Mouse (Mus musculus): ENCODE results near the gene Wdr43. TPM values are rescaled to one million over a fixed set of nuclear protein-coding genes. Genes with fewer than 3 reads are reported as not detected.
A peak's percentile ranks its signal among the peaks of the same experiment; 100 is the strongest.

Gene Wdr43
- total and polyA plus RNA-seq, 2 experiments from 2014 or later: 19.4 to 33.6 TPM

GRCm38 (mm10) chr17:71687436-71687835 is 71.7 kb downstream of the Wdr43 start:
- Histone ChIP-seq H3K27ac (no peak overlapping the region), H3K27me3 (ENCODE audit: insufficient read depth, low read length) (no peaks in the 10 kb centered on the region), H3K9me3 (ENCODE audit: low read length) (0 out of 2 replicates have a peak, but pooled peaks cover 3% of the 10 kb centered on the region), H3K9ac (replicated peaks; ENCODE audit: low read length) (no peak overlapping the region), H3K36me3 (ENCODE audit: insufficient read depth, low read length) (no peaks in the 10 kb centered on the region), H3K4me2 (ENCODE audit: low read depth, low read length) (no peak overlapping the region), H3K4me3 (ENCODE audit: low read length) (no peak overlapping the region), H3K4me1 (ENCODE audit: insufficient read depth, low read length) (peaks cover 6% of the 10 kb centered on the region)
- no peak for DNase-seq (ENCODE audit: low spot score)
- no peak for TF ChIP-seq CTCF (IDR thresholded peaks at IDR 0.05; ENCODE audit: low read depth)
- WGBS: 74% methylated on average over 9 of the region's 9 CpGs
- no peak for ATAC-seq

DNA sequence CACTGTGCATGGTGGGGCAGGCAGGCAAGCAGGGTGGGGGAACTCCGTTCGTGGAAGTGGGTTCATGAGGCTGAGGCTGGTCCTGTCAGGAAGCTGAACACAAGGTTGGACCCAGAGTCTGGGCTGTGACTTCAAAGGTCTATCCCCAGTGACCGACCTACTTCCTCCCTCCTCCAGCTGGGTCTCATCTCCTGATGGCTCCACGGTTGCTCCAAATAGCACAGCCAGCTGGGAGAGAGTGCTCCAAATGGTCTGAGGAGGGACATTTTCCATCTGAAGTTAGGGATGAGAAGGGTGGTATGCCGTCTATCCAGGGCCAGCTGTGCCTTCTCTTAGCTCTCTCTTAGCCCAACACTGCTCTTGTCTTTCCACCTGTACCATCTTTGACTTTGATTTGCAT is 74.2 kb downstream of the Wdr43 start:
- no peak for ATAC-seq
- TF ChIP-seq CTCF (IDR thresholded peaks at IDR 0.05; ENCODE audit: low read depth): no peak
- Histone ChIP-seq H3K4me2 (ENCODE audit: low read depth, low read length) (no peak overlapping the region), H3K4me3 (ENCODE audit: low read length) (no peak overlapping the region), H3K36me3 (ENCODE audit: insufficient read depth, low read length) (no peaks in the 10 kb centered on the region), H3K9me3 (ENCODE audit: low read length) (0 out of 2 replicates have a peak, but pooled peaks cover 3% of the 10 kb centered on the region), H3K9ac (replicated peaks; ENCODE audit: low read length) (no peak overlapping the region), H3K4me1 (ENCODE audit: insufficient read depth, low read length) (peaks cover 6% of the 10 kb centered on the region), H3K27ac (no peak overlapping the region), H3K27me3 (ENCODE audit: insufficient read depth, low read length) (no peaks in the 10 kb centered on the region)
- WGBS: 91% methylated on average over 5 of the region's 5 CpGs
- DNase-seq (ENCODE audit: low spot score): no peak

DNA sequence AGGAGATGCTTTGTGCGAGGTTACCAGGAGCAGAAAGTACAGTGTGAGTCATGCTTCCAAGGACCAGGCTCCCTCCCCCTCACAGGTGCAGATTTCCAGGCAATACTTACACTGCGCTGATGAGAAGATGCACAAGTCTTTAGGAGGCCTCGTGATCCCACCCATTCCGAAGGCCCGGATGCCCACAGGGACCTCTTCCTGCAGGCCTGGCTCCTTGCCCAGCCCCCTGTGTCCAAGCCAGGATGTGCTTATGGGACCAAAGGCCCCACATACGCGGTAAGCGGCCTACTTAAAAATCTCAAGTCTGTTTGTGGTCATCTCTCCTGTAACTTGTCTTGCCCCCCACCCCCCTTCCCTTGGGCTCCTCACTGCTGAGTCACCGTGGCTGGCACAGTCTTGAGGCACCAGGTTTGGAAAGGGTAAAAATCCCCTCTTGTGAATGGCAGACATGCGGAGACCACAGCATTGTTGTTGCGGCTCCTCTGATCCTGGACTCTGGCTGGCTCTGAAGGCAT is 75.7 kb downstream of the Wdr43 start:
- no peak for TF ChIP-seq CTCF (IDR thresholded peaks at IDR 0.05; ENCODE audit: low read depth)
- Histone ChIP-seq H3K4me3 (ENCODE audit: low read length) (no peak overlapping the region), H3K4me2 (ENCODE audit: low read depth, low read length) (no peak overlapping the region), H3K9me3 (ENCODE audit: low read length) (0 out of 2 replicates have a peak, but pooled peaks cover 3% of the 10 kb centered on the region), H3K4me1 (ENCODE audit: insufficient read depth, low read length) (peaks cover 6% of the 10 kb centered on the region), H3K36me3 (ENCODE audit: insufficient read depth, low read length) (no peaks in the 10 kb centered on the region), H3K27me3 (ENCODE audit: insufficient read depth, low read length) (no peaks in the 10 kb centered on the region), H3K27ac (peak overlapping the region; percentile 29; the same call in 1 of the 2 replicates), H3K9ac (replicated peaks; ENCODE audit: low read length) (no peak overlapping the region)
- ATAC-seq: peak; percentile 66; the same call in 1 of the 2 replicates
- DNase-seq (ENCODE audit: low spot score): peak; percentile 36
- 39% methylated on average over 11 of the region's 11 CpGs for WGBS

DNA sequence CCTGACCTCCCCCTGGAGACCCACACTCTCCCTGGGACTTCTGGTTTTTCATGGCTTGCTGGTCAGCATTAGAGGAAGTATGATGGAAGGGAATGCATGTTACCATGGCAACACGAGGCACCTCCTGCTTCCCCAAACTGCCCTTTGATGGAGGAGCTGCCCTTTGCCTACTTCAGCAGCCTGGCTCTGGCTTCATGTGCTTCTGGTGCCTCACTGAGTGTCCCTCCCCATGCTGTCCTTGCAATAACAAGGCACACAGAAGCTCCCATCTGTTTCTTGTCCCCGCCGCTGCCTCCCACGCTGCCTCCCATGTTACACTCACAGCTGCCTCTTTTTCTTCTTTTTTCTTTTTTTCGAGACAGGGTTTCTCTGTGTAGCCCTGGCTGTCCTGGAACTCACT is 77.6 kb downstream of the Wdr43 start:
- no peaks in the 10 kb centered on the region for H3K36me3 ChIP-seq (ENCODE audit: insufficient read depth, low read length)
- H3K27ac ChIP-seq: no peak overlapping the region
- H3K27me3 ChIP-seq (ENCODE audit: insufficient read depth, low read length): no peaks in the 10 kb centered on the region
- H3K4me2 ChIP-seq (ENCODE audit: low read depth, low read length): no peak overlapping the region
- no peak overlapping the region for H3K4me3 ChIP-seq (ENCODE audit: low read length)
- H3K4me1 ChIP-seq (ENCODE audit: insufficient read depth, low read length): peaks cover 6% of the 10 kb centered on the region
- no peak for ATAC-seq
- no peak for TF ChIP-seq CTCF (IDR thresholded peaks at IDR 0.05; ENCODE audit: low read depth)
- H3K9ac ChIP-seq (replicated peaks; ENCODE audit: low read length): no peak overlapping the region
- 0 out of 2 replicates have a peak, but pooled peaks cover 3% of the 10 kb centered on the region for H3K9me3 ChIP-seq (ENCODE audit: low read length)
- WGBS: 28% methylated on average over 5 of the region's 5 CpGs
- peak; percentile 39 for DNase-seq (ENCODE audit: low spot score)

GRCm38 (mm10) chr17:71693780-71694179 is 78.1 kb downstream of the Wdr43 start:
- H3K4me3 ChIP-seq (ENCODE audit: low read length): no peak overlapping the region
- no peak for ATAC-seq

GRCm38 (mm10) chr17:71695151-71695550 is 79.5 kb downstream of the Wdr43 start:
- ATAC-seq: no peak
- Histone ChIP-seq H3K9ac (replicated peaks; ENCODE audit: low read length) (no peak overlapping the region), H3K4me3 (ENCODE audit: low read length) (no peak overlapping the region), H3K27ac (no peak overlapping the region), H3K9me3 (ENCODE audit: low read length) (no peaks in the 10 kb centered on the region), H3K4me1 (ENCODE audit: insufficient read depth, low read length) (peaks cover 6% of the 10 kb centered on the region), H3K4me2 (ENCODE audit: low read depth, low read length) (no peak overlapping the region), H3K36me3 (ENCODE audit: insufficient read depth, low read length) (no peaks in the 10 kb centered on the region), H3K27me3 (ENCODE audit: insufficient read depth, low read length) (no peaks in the 10 kb centered on the region)
- no peak for TF ChIP-seq CTCF (IDR thresholded peaks at IDR 0.05; ENCODE audit: low read depth)
- no peak for DNase-seq (ENCODE audit: low spot score)
- 90% methylated on average over 8 of the region's 8 CpGs for WGBS

More at GRCm38 (mm10) chr17:71693780-71694179, 78.1 kb downstream of the Wdr43 start:
- Histone ChIP-seq H3K36me3 (ENCODE audit: insufficient read depth, low read length) (no peaks in the 10 kb centered on the region), H3K4me2 (ENCODE audit: low read depth, low read length) (no peak overlapping the region), H3K27ac (no peak overlapping the region), H3K27me3 (ENCODE audit: insufficient read depth, low read length) (no peaks in the 10 kb centered on the region), H3K4me1 (ENCODE audit: insufficient read depth, low read length) (peaks cover 6% of the 10 kb centered on the region), H3K9ac (replicated peaks; ENCODE audit: low read length) (no peak overlapping the region), H3K9me3 (ENCODE audit: low read length) (0 out of 2 replicates have a peak, but pooled peaks cover under 1% of the 10 kb centered on the region)
- no peak for DNase-seq (ENCODE audit: low spot score)
- TF ChIP-seq CTCF (IDR thresholded peaks at IDR 0.05; ENCODE audit: low read depth): peak; percentile 42
- WGBS: 55% methylated on average over 8 of the region's 8 CpGs

DNA sequence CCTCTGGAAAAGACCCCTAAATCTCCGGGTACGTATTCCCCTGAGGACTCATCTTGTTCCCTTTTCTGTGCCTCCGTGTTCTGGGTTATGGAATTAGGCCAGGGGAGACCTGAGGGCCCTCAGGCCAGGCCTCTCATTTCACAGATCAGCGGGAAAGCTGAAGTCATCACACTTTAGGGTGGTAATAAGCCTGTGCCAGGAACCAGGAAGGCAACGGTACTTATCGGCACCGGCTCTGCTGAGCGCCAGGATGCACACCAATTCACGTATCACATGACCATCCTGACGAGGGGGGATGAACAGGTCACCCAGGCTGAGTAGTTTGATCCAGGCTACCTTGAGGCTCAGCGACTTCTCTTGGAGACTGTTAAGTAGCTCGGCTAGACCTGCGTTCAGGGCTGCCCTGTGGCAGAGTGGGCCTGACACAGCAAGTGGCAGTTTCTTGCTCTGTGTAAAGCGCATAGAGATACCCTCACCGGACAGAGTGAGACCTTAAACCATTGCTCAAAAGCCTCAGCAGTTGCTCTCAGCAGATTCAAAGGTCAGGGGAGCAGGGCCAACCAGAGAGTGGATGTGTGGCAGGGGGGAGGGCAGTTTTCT is 80.1 kb downstream of the Wdr43 start:
- Histone ChIP-seq H3K4me2 (ENCODE audit: low read depth, low read length) (no peak overlapping the region), H3K9me3 (ENCODE audit: low read length) (no peaks in the 10 kb centered on the region), H3K4me1 (ENCODE audit: insufficient read depth, low read length) (peaks cover 6% of the 10 kb centered on the region), H3K27ac (no peak overlapping the region), H3K27me3 (ENCODE audit: insufficient read depth, low read length) (no peaks in the 10 kb centered on the region), H3K4me3 (ENCODE audit: low read length) (no peak overlapping the region), H3K36me3 (ENCODE audit: insufficient read depth, low read length) (no peaks in the 10 kb centered on the region), H3K9ac (replicated peaks; ENCODE audit: low read length) (no peak overlapping the region)
- no peak for DNase-seq (ENCODE audit: low spot score)
- no peak for TF ChIP-seq CTCF (IDR thresholded peaks at IDR 0.05; ENCODE audit: low read depth)
- WGBS: 76% methylated on average over 15 of the region's 15 CpGs
- no peak for ATAC-seq

Measured in hindbrain, postnatal 0 days (tissue).